Mouse (Mus musculus): ENCODE results near the gene Sept4.

DNA sequence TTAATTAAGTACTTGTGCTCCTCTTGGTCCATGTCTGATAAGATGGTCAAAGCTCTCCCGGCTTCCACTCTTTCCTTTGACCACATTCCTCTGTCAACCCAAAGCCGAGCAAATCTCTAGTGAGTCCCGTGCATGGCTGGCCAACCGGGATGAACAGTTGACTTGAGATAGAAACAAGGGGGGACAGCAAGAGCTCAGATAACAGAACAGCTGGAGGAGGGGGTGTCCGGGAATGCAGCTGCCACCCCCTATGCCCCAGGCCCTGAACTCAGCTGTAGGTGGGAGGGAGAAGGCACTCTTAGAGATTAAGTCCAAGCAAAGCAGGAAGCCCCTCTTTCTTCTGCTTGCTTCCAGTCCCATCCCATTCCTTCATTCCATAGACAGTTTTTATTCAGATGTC is 2.0 kb downstream of the Sept4 start:
- TF ChIP-seq CTCF (IDR thresholded peaks at IDR 0.05; ENCODE audit: borderline replicate concordance, extremely low read depth, insufficient read depth, insufficient read length) (no peak), POLR2A (IDR thresholded peaks at IDR 0.05; ENCODE audit: borderline replicate concordance, extremely low read depth, insufficient read depth, insufficient read length, poor library complexity, severe bottlenecking) (no peak)

All from brain, embryonic 14.5 days (tissue).